Mouse (Mus musculus): ENCODE results near the gene Ccnb2. TPM values are rescaled to one million over a fixed set of nuclear protein-coding genes. Genes with fewer than 3 reads are reported as not detected.
A peak's percentile ranks its signal among the peaks of the same experiment; 100 is the strongest.
"Not testable (repeated sequence)": the region's sequence is repeated elsewhere in the genome, so short reads cannot be mapped to it uniquely, and the experiment has no call there.

Gene Ccnb2
- polyA plus RNA-seq (2016; fragmentation: Nextera tagmentation; extraction: Ambion mirVana) = 215 and 223 TPM in 2 replicates

- Histone ChIP-seq H3K4me3 (replicated peaks) (peak within 1 kb of the TSS; percentile 75), H3K27ac (peak within 1 kb of the TSS; percentile 83), H3K9me3 (no peaks in the 10 kb centered on the region), H3K36me3 (peaks cover 46% of the 10 kb centered on the region), H3K4me1 (replicated peaks) (peaks cover 7% of the 10 kb centered on the region), H3K9ac (replicated peaks) (peak within 1 kb of the TSS; percentile 81), H3K27me3 (no peaks in the 10 kb centered on the region), H3K4me2 (peak within 1 kb of the TSS; percentile 87)
- 3% methylated on average over 45 of the region's 45 CpGs for WGBS
- ATAC-seq (ENCODE audit: insufficient number of reproducible peaks, insufficient read depth, low FRiP score, low TSS enrichment, low read depth) = peak; percentile 98
Observed at GRCm38 (mm10) chr9:70421257-70422056, at the start of gene Ccnb2. Gene Ccnb2, minus strand, starts transcription at chr9:70421547.

- WGBS = 95% methylated on average over 13 of the region's 13 CpGs
- not testable (repeated sequence) for H3K27ac ChIP-seq; H3K9me3 ChIP-seq; ATAC-seq (ENCODE audit: insufficient number of reproducible peaks, insufficient read depth, low FRiP score, low TSS enrichment, low read depth); H3K9ac ChIP-seq (replicated peaks); H3K4me2 ChIP-seq; H3K4me1 ChIP-seq (replicated peaks); H3K27me3 ChIP-seq; H3K4me3 ChIP-seq (replicated peaks)
- H3K36me3 ChIP-seq = peaks cover 35% of the 10 kb centered on the region
Observed at GRCm38 (mm10) chr9:70463091-70463490, 41.7 kb upstream of the Ccnb2 start.

- no peak for ATAC-seq (ENCODE audit: insufficient number of reproducible peaks, insufficient read depth, low FRiP score, low TSS enrichment, low read depth)
- WGBS = 91% methylated on average over 2 of the region's 2 CpGs
- peaks cover 76% of the 10 kb centered on the region for H3K36me3 ChIP-seq
Observed at GRCm38 (mm10) chr9:70452371-70452770, 31.0 kb upstream of the Ccnb2 start.

GRCm38 (mm10) chr9:70449072-70449471, 27.7 kb upstream of the Ccnb2 start:
- no peak for ATAC-seq (ENCODE audit: insufficient number of reproducible peaks, insufficient read depth, low FRiP score, low TSS enrichment, low read depth)

More at GRCm38 (mm10) chr9:70452371-70452770, 31.0 kb upstream of the Ccnb2 start:
- Histone ChIP-seq H3K27ac (no peak overlapping the region), H3K4me2 (no peak overlapping the region), H3K27me3 (no peaks in the 10 kb centered on the region), H3K4me3 (replicated peaks) (no peak overlapping the region), H3K9me3 (no peaks in the 10 kb centered on the region), H3K4me1 (replicated peaks) (no peaks in the 10 kb centered on the region), H3K9ac (replicated peaks) (no peak overlapping the region)

GRCm38 (mm10) chr9:70439959-70440358, 18.6 kb upstream of the Ccnb2 start:
- no peaks in the 10 kb centered on the region for H3K9me3 ChIP-seq
- H3K27me3 ChIP-seq = no peaks in the 10 kb centered on the region
- H3K27ac ChIP-seq = no peak overlapping the region
- ATAC-seq (ENCODE audit: insufficient number of reproducible peaks, insufficient read depth, low FRiP score, low TSS enrichment, low read depth) = no peak
- WGBS = 97% methylated on average over 4 of the region's 4 CpGs
- H3K36me3 ChIP-seq = peaks cover 88% of the 10 kb centered on the region
- no peak overlapping the region for H3K4me3 ChIP-seq (replicated peaks)
- H3K4me2 ChIP-seq = no peak overlapping the region
- no peak overlapping the region for H3K9ac ChIP-seq (replicated peaks)
- H3K4me1 ChIP-seq (replicated peaks) = no peaks in the 10 kb centered on the region

More at GRCm38 (mm10) chr9:70449072-70449471, 27.7 kb upstream of the Ccnb2 start:
- no peaks in the 10 kb centered on the region for H3K9me3 ChIP-seq
- peaks cover 75% of the 10 kb centered on the region for H3K36me3 ChIP-seq
- no peak overlapping the region for H3K27ac ChIP-seq
- H3K4me2 ChIP-seq = no peak overlapping the region
- 95% methylated on average over 5 of the region's 5 CpGs for WGBS
- H3K27me3 ChIP-seq = no peaks in the 10 kb centered on the region
- H3K4me1 ChIP-seq (replicated peaks) = no peaks in the 10 kb centered on the region
- no peak overlapping the region for H3K4me3 ChIP-seq (replicated peaks)
- no peak overlapping the region for H3K9ac ChIP-seq (replicated peaks)

- Histone ChIP-seq H3K27ac (no peak overlapping the region), H3K4me3 (replicated peaks) (no peak overlapping the region), H3K4me2 (no peak overlapping the region), H3K9ac (replicated peaks) (no peak overlapping the region), H3K36me3 (peaks cover 48% of the 10 kb centered on the region), H3K27me3 (no peaks in the 10 kb centered on the region), H3K9me3 (no peaks in the 10 kb centered on the region), H3K4me1 (replicated peaks) (peaks cover 7% of the 10 kb centered on the region)
- 100% methylated on average over 2 of the region's 2 CpGs for WGBS
- ATAC-seq (ENCODE audit: insufficient number of reproducible peaks, insufficient read depth, low FRiP score, low TSS enrichment, low read depth) = no peak
Observed at GRCm38 (mm10) chr9:70422661-70423060, 1.3 kb upstream of the Ccnb2 start.

GRCm38 (mm10) chr9:70416412-70416811, 4.9 kb downstream of the Ccnb2 start:
- Histone ChIP-seq H3K4me1 (replicated peaks) (peaks cover 7% of the 10 kb centered on the region), H3K4me3 (replicated peaks) (no peak overlapping the region), H3K9me3 (no peaks in the 10 kb centered on the region), H3K9ac (replicated peaks) (no peak overlapping the region), H3K27ac (no peak overlapping the region), H3K36me3 (peaks cover 69% of the 10 kb centered on the region), H3K27me3 (no peaks in the 10 kb centered on the region), H3K4me2 (no peak overlapping the region)
- 85% methylated on average over 3 of the region's 3 CpGs for WGBS
- no peak for ATAC-seq (ENCODE audit: insufficient number of reproducible peaks, insufficient read depth, low FRiP score, low TSS enrichment, low read depth)

GRCm38 (mm10) chr9:70413038-70413437, 8.3 kb downstream of the Ccnb2 start:
- no peaks in the 10 kb centered on the region for H3K9me3 ChIP-seq
- no peak overlapping the region for H3K4me3 ChIP-seq (replicated peaks)
- WGBS = 90% methylated on average over 7 of the region's 7 CpGs
- H3K4me1 ChIP-seq (replicated peaks) = no peaks in the 10 kb centered on the region
- no peak overlapping the region for H3K4me2 ChIP-seq
- H3K9ac ChIP-seq (replicated peaks) = no peak overlapping the region
- no peak overlapping the region for H3K27ac ChIP-seq
- H3K27me3 ChIP-seq = no peaks in the 10 kb centered on the region
- H3K36me3 ChIP-seq = peaks cover 93% of the 10 kb centered on the region
- ATAC-seq (ENCODE audit: insufficient number of reproducible peaks, insufficient read depth, low FRiP score, low TSS enrichment, low read depth) = no peak

- Histone ChIP-seq H3K4me1 (replicated peaks) (no peaks in the 10 kb centered on the region), H3K4me3 (replicated peaks) (no peak overlapping the region), H3K27ac (no peak overlapping the region), H3K36me3 (peaks cover 96% of the 10 kb centered on the region), H3K9ac (replicated peaks) (no peak overlapping the region), H3K4me2 (no peak overlapping the region), H3K27me3 (no peaks in the 10 kb centered on the region), H3K9me3 (no peaks in the 10 kb centered on the region)
- ATAC-seq (ENCODE audit: insufficient number of reproducible peaks, insufficient read depth, low FRiP score, low TSS enrichment, low read depth) = no peak
- 61% methylated on average over 11 of the region's 11 CpGs for WGBS
Observed at GRCm38 (mm10) chr9:70410668-70411067, 10.7 kb downstream of the Ccnb2 start.

GRCm38 (mm10) chr9:70409743-70410142, 11.6 kb downstream of the Ccnb2 start:
- WGBS = 96% methylated on average over 8 of the region's 8 CpGs
- ATAC-seq (ENCODE audit: insufficient number of reproducible peaks, insufficient read depth, low FRiP score, low TSS enrichment, low read depth) = no peak
- H3K27me3 ChIP-seq = no peaks in the 10 kb centered on the region
- H3K4me2 ChIP-seq = no peak overlapping the region
- H3K4me1 ChIP-seq (replicated peaks) = no peaks in the 10 kb centered on the region
- H3K4me3 ChIP-seq (replicated peaks) = no peak overlapping the region
- H3K27ac ChIP-seq = no peak overlapping the region
- no peak overlapping the region for H3K9ac ChIP-seq (replicated peaks)
- H3K9me3 ChIP-seq = no peaks in the 10 kb centered on the region
- H3K36me3 ChIP-seq = peaks cover 88% of the 10 kb centered on the region

- no peak for ATAC-seq (ENCODE audit: insufficient number of reproducible peaks, insufficient read depth, low FRiP score, low TSS enrichment, low read depth)
- Histone ChIP-seq H3K9ac (replicated peaks) (no peak overlapping the region), H3K4me2 (no peak overlapping the region), H3K36me3 (peaks cover 80% of the 10 kb centered on the region), H3K4me3 (replicated peaks) (no peak overlapping the region), H3K9me3 (no peaks in the 10 kb centered on the region), H3K27ac (no peak overlapping the region), H3K27me3 (no peaks in the 10 kb centered on the region), H3K4me1 (replicated peaks) (no peaks in the 10 kb centered on the region)
- WGBS = 86% methylated on average over 3 of the region's 3 CpGs
Observed at GRCm38 (mm10) chr9:70408791-70409190, 12.6 kb downstream of the Ccnb2 start.

- no peaks in the 10 kb centered on the region for H3K4me1 ChIP-seq (replicated peaks)
- no peak overlapping the region for H3K27ac ChIP-seq
- H3K4me3 ChIP-seq (replicated peaks) = no peak overlapping the region
- 91% methylated on average over 3 of the region's 3 CpGs for WGBS
- no peak overlapping the region for H3K4me2 ChIP-seq
- H3K27me3 ChIP-seq = no peaks in the 10 kb centered on the region
- peaks cover 59% of the 10 kb centered on the region for H3K36me3 ChIP-seq
- H3K9me3 ChIP-seq = no peaks in the 10 kb centered on the region
- H3K9ac ChIP-seq (replicated peaks) = no peak overlapping the region
- ATAC-seq (ENCODE audit: insufficient number of reproducible peaks, insufficient read depth, low FRiP score, low TSS enrichment, low read depth) = no peak
Observed at GRCm38 (mm10) chr9:70406596-70406995, 14.8 kb downstream of the Ccnb2 start.
